Mouse (Mus musculus) brain, embryonic 14.5 days (tissue): ENCODE measurements at regions not wholly inside any gene's neighbourhood (a gene's known extent, or its start where the extent isn't known, plus 50 kb on each side); places are given as distances from the start of the nearest gene placed in this dataset.

ENCODE experiments used
- DNase-seq: peaks from one replicate; pipeline ENCODE4 v3.0.0-alpha.2; 2011; ENCODE audit warnings: low read depth
- CTCF ChIP-seq: fragments of 200-500 bp; IDR thresholded peaks from 2 replicates; pipeline ENCODE4 v1.5.1; 2012; ENCODE audit warnings: inconsistent platforms, mild to moderate bottlenecking, moderate library complexity, borderline replicate concordance; ENCODE audit not compliant: insufficient read depth, insufficient read length; ENCODE audit errors: extremely low read depth
- POLR2A ChIP-seq: fragments of 200-500 bp; IDR thresholded peaks from 2 replicates; pipeline ENCODE4 v1.6.1; 2012; ENCODE audit warnings: mild to moderate bottlenecking, inconsistent platforms, borderline replicate concordance; ENCODE audit not compliant: poor library complexity, insufficient read depth, insufficient read length, severe bottlenecking; ENCODE audit errors: extremely low read depth

DNA sequence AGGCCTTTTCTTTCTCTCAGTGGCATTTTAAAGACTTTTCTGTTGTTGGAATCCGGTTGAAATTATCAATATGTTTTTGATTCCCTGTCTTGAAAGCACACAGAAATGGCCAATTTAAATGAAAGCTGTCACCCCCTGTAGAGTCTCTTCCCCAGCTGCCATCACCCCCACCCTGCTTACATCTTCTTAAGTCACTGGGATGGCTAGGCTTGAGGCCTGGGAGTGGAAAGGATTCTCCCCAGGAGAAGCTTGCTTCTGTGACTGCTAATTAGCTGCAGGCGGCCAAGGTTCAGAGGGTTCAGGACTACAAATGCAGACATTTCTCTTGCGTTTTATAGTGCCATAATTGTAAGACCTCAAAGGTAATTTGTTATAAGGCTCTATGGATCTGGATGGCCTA is 196.5 kb upstream of the Rasgrp1 start:
- TF ChIP-seq POLR2A (no peak), CTCF (no peak)
- peak; percentile 47 for DNase-seq

DNA sequence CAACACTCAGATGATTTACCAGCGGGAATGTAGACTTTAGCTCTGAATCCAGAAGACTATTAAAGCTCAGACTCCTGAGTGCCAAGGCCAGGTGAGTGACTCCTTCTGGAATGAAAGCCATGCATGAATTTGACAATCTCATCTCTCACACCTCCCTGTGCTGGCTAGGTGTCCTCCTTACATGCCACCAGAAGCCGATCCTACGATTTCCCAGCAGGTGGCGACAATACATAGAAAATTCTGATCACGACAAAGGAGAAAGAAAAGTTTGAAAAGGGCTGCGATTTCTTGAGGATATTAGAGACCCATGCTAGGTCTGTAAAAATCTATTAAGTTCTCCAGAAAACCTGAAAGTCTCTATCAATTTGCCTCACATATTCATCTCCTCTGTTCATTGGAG is 198.7 kb upstream of the Rasgrp1 start:
- peak; percentile 88 for DNase-seq
- peak; percentile 73; the same call in 1 of the 2 replicates for TF ChIP-seq CTCF
- no peak for TF ChIP-seq POLR2A

DNA sequence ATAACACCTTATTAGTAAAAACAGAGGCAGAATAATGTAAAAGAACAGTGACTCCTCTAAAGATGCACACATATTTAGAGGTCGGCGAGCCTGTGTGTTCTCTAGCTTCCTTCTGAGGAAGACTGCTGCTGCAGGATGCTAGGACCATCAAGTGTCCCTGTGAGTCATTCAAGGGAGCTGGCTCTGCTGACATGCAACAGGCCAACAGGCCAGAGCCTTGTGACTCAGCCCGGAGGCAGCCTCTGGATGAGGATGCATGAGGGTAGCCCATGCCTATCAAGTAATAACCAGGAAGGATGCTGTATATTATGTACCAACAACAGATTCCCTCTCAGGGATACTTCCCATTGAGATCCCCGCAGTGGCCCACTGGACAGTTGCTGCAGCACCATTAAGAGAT is 199.5 kb upstream of the Rasgrp1 start:
- TF ChIP-seq CTCF (no peak), POLR2A (no peak)
- no peak for DNase-seq

GRCm38 (mm10) chr2:117543301-117543782 is 200.5 kb upstream of the Rasgrp1 start:
- 0 out of 2 replicates have a peak, but pooled peaks have one; percentile 4 for TF ChIP-seq CTCF
- TF ChIP-seq POLR2A = no peak
- peak; percentile 42 for DNase-seq

DNA sequence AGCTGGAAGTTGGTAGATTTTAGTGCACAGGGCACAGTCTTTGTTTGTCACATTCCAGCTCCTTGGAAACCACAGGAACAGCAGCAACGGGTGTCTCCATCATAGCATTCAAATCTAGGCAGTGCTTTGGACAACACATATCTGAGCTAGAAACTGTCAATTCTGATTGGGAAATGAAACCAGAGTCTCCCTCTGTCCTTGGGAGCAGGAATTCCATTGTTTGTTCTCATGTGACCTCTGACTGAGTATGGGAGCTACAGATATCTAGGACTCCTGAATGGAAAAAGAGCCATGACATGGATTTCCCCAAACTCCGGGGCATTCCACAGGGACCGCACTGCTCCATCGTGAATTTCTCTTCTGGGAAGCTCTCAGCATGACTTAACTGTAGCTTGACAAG is 205.5 kb upstream of the Rasgrp1 start:
- TF ChIP-seq POLR2A (no peak), CTCF (no peak)
- no peak for DNase-seq

DNA sequence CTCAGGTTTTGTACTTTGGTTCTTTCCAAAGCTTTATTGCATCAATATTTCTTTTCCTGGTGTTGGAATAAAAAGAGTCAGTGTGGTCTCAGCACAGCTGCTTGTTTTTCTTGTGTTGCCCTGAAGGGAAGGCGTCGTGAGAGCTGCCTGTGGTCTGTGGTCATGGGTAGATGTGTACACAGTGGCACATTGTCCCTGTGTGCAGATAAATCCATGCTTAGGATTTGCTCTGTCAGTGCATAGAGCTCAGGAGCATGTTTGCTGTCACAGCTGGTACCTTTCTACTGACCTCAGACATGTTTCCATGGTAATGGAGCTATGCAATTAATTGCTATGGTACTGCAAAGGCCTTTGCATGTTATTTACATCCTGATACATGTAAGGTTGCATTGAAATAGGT is 213.5 kb upstream of the Rasgrp1 start:
- peak; percentile 27 for DNase-seq
- TF ChIP-seq POLR2A (no peak), CTCF (no peak)

- TF ChIP-seq POLR2A (no peak), CTCF (no peak)
- no peak for DNase-seq
Measured at GRCm38 (mm10) chr2:117570987-117571386, 228.2 kb upstream of the Rasgrp1 start.

DNA sequence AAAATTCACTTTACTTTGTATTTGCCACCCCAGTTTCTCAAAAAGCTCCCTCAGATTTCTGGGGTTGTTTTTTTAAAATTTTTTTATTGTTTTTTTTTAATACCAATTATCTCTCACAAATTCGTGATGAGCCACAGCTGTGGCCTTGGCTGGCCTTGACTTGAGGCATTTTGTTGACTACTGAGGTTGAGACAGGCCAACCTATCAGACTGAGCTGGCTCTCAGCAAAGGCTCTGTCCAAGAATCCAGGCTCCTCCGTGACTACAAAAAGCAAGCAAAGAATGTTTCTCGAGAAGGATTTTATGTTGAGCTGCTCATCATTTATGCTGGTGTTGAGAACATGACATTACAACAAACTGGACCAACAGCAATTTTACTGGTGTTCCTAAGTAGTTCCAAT is 244.6 kb upstream of the Rasgrp1 start:
- TF ChIP-seq POLR2A (no peak), CTCF (no peak)
- no peak for DNase-seq

DNA sequence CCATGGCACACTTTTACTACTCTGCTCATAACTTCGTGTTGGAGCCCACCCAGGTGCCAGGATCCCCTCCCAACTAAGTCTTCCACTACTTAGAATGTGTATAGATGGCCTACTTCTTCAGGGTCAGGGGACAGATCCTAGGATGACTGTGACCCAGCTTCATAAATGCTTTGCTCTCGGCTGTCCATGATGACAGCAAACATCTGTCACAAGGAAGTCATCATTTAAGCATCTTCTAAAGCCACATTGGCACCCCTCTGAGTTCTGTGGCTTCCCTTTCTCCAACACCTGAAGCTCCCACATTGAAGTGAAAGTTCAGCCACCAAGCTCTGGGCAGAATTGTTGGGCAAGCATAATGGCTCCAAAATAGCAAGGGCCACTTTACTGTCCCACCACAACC is 252.2 kb upstream of the Rasgrp1 start:
- no peak for DNase-seq
- TF ChIP-seq POLR2A (no peak), CTCF (no peak)

- no peak for TF ChIP-seq POLR2A
- no peak for DNase-seq
Measured at GRCm38 (mm10) chr2:117597573-117597972, 254.8 kb upstream of the Rasgrp1 start.

DNA sequence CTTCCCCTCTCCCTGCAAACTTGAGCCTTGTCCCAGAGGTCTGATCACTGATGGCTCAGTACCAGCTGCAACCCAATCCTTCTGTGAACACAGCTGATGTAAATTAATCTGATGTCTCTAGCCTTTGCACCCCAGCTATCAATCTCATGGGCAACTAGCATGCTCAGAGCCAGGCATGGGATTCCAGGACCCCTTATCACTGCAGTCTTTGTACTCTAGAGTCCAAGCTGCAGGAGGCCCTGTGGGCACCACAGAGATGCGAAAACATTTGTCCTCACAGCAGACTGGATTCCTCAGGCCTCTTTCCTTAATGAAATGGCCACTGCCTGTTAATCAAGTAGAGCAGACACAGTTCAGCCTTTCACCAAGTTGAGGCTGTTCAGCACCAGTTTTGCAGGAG is 272.0 kb upstream of the Rasgrp1 start:
- peak; percentile 2 for DNase-seq

DNA sequence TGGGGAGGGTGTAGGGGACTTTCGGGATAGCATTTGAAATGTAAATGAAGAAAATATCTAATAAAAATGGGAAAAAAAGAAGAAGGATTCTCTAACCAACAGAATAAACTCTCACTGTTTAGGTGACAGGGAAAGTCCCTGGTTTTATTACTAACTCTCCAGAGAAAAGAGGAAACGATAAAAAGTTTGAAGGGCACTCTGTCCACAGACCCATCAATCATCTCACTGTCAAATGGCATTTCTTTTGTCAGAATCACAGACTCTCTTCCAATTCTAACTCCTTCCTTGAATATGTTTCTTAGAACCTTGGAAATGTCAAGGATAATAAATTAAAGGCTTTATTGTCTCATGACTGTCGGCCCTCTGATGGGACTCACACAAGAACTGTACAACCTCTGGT is 275.3 kb upstream of the Rasgrp1 start:
- no peak for DNase-seq
- TF ChIP-seq POLR2A (no peak), CTCF (no peak)

More for the DNA sequence above, 272.0 kb upstream of the Rasgrp1 start:
- TF ChIP-seq CTCF (no peak), POLR2A (no peak)
